Mouse (Mus musculus) lung, postnatal 0 days (tissue): ENCODE measurements around the gene Dph3. TPM values are rescaled to one million over a fixed set of nuclear protein-coding genes. Genes with fewer than 3 reads are reported as not detected.
A peak's percentile ranks its signal among the peaks of the same experiment; 100 is the strongest.
"Not testable (repeated sequence)": the region's sequence is repeated elsewhere in the genome, so short reads cannot be mapped to it uniquely, and the experiment has no call there.

ENCODE experiments used
- ATAC-seq: fragments of 200-750 bp; cut with Nextera tagmentation; 2 replicates; pipeline ENCODE4 v1.8.0; 2017; ENCODE audit warnings: moderate library complexity
- DNase-seq: peaks from one replicate; pipeline ENCODE4 v3.0.0-alpha.2; 2016; ENCODE audit warnings: low spot score
- H3K27ac ChIP-seq: fragments of 300-500 bp; sonication (generic); 2 replicates; pipeline ENCODE4 v1.5.1; 2014; ENCODE audit warnings: antibody characterized with exemption, mild to moderate bottlenecking, low read length, mixed read lengths
- H3K27me3 ChIP-seq: fragments of 300-500 bp; sonication (generic); replicated peaks from 2 replicates; pipeline ENCODE4 v1.6.1; 2014; ENCODE audit warnings: low read length, mixed read lengths; ENCODE audit not compliant: insufficient read depth
- H3K36me3 ChIP-seq: fragments of 300-500 bp; sonication (generic); 2 replicates; pipeline ENCODE4 v1.6.1; 2014; ENCODE audit warnings: low read length, mixed read lengths; ENCODE audit not compliant: insufficient read depth
- H3K4me1 ChIP-seq: fragments of 300-500 bp; sonication (generic); 2 replicates; pipeline ENCODE4 v1.6.1; 2014; ENCODE audit warnings: antibody characterized with exemption, low read depth, low read length, mixed read lengths; ENCODE audit not compliant: insufficient read depth
- H3K4me2 ChIP-seq: fragments of 300-500 bp; sonication (generic); replicated peaks from 2 replicates; pipeline ENCODE4 v1.6.1; 2014; ENCODE audit warnings: low read depth, mild to moderate bottlenecking, low read length, moderate library complexity, mixed read lengths
- H3K4me3 ChIP-seq: fragments of 300-500 bp; sonication (generic); 2 replicates; pipeline ENCODE4 v1.5.1; 2014; ENCODE audit warnings: low read depth, low read length
- H3K9ac ChIP-seq: fragments of 300-500 bp; sonication (generic); replicated peaks from 2 replicates; pipeline ENCODE4 v1.6.1; 2014; ENCODE audit warnings: low read depth, mild to moderate bottlenecking
- H3K9me3 ChIP-seq: fragments of 300-500 bp; sonication (generic); 2 replicates; pipeline ENCODE4 v1.6.1; 2016; ENCODE audit warnings: low read length, mixed read lengths
- CTCF ChIP-seq: IDR thresholded peaks from 2 replicates; pipeline ENCODE4 v1.5.1; 2016; ENCODE audit warnings: antibody characterized with exemption, mild to moderate bottlenecking
- EP300 ChIP-seq: IDR thresholded peaks from 2 replicates; pipeline ENCODE4 v1.6.1; 2016; ENCODE audit warnings: antibody characterized with exemption, mild to moderate bottlenecking, control low read depth
- WGBS: fragments of 180-500 bp; shearing (Covaris S2); extraction: QIAGEN DNeasy Blood & Tissue Kit; methylation state at CpG from one replicate; pipeline ENCODE4 v1.1.7; 2014; 5-methylcytosine and 5-hydroxymethylcytosine counted together
- polyA plus RNA-seq: library from polyadenylated mRNA; unstranded; fragments of >200 nt; fragmentation: Nextera tagmentation; extraction: Ambion mirVana; gene quantifications from 2 replicates; pipeline ENCODE4 v1.2.1, GENCODE M21; 2015

Dph3 gene
- polyA plus RNA-seq, 1 experiment from 2014 or later: 81.6 TPM

DNA sequence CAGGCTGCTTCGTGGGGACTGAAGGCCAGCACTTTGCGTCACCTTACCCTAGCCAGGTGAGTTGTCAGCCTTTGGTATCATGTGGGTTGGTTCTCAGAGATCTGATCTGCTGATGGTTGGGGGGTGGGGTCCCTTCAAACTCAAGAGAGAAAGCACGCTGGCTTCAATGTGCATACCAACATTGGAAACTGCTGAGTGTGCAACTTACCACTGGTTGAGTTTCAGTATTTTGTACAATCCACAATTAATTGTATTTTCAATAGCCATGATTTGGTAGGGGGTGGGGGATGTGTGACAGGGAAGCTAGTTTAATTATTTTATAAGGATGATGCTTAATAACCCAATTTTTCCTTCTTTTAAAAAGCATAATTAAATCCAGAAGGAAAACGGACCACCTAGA lies 6.2 kb upstream of the Dph3 start:
- WGBS: 81% methylated on average over 4 of the region's 4 CpGs
- H3K4me1 ChIP-seq: no peaks in the 10 kb centered on the region
- DNase-seq (no peak), ATAC-seq (no peak)
- no peaks in the 10 kb centered on the region for H3K9me3 ChIP-seq
- no peak overlapping the region for H3K4me3 ChIP-seq
- H3K27me3 ChIP-seq: no peaks in the 10 kb centered on the region
- H3K27ac ChIP-seq: no peak overlapping the region
- H3K9ac ChIP-seq: no peak overlapping the region
- H3K36me3 ChIP-seq: peaks cover 17% of the 10 kb centered on the region
- no peak for TF ChIP-seq CTCF
- no peak for TF ChIP-seq EP300
- no peak overlapping the region for H3K4me2 ChIP-seq

- peak; percentile 11; the same call in 1 of the 2 replicates for ATAC-seq
- Histone ChIP-seq H3K27me3 (no peaks in the 10 kb centered on the region), H3K9me3 (no peaks in the 10 kb centered on the region), H3K27ac (no peak overlapping the region), H3K4me2 (no peak overlapping the region), H3K36me3 (peaks cover 13% of the 10 kb centered on the region; the same call in 1 of the 2 replicates), H3K4me1 (0 out of 2 replicates have a peak, but pooled peaks cover 3% of the 10 kb centered on the region), H3K9ac (no peak overlapping the region), H3K4me3 (no peak overlapping the region)
- 61% methylated on average over 4 of the region's 4 CpGs for WGBS
- peak; percentile 16 for DNase-seq
- no peak for TF ChIP-seq EP300
- no peak for TF ChIP-seq CTCF
Observed at GRCm38 (mm10) chr14:32091124-32091523, 5.6 kb upstream of the Dph3 start.

GRCm38 (mm10) chr14:32087584-32088248 lies 2.2 kb upstream of the Dph3 start:
- H3K4me3 ChIP-seq, DNase-seq, H3K9me3 ChIP-seq, H3K27ac ChIP-seq, H3K27me3 ChIP-seq, H3K9ac ChIP-seq, H3K36me3 ChIP-seq, H3K4me2 ChIP-seq, H3K4me1 ChIP-seq, ATAC-seq: not testable (repeated sequence)
- 83% methylated on average over 7 of the region's 7 CpGs for WGBS

DNA sequence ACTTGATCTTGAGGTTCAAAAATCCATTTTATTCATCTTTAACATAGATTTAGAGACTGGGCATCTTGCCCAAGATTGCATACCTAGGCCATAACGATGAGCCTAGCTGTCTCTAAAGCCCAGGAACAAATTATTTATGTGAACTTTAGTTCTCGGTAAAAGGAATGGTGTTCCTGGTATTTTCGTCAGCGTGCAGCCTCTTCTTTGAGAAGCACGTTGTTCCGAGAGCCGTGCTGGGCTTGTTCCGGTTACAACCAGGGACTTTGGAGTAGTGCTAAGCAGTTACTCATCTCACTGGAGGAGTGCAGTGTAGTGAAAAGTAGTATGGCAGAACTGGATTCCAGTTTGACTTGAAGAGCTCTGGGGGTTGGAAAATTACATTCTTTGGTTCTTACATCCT lies 697 bp upstream of the Dph3 start:
- Histone ChIP-seq H3K4me2 (peak overlapping the region; percentile 70), H3K4me3 (peak overlapping the region; percentile 58), H3K27me3 (no peaks in the 10 kb centered on the region), H3K9ac (peak overlapping the region; percentile 13; the same call in 1 of the 2 replicates), H3K27ac (peak overlapping the region; percentile 83), H3K4me1 (0 out of 2 replicates have a peak, but pooled peaks cover 6% of the 10 kb centered on the region), H3K36me3 (peaks cover 11% of the 10 kb centered on the region), H3K9me3 (no peaks in the 10 kb centered on the region)
- WGBS: 9% methylated on average over 8 of the region's 8 CpGs
- peak; percentile 78; the same call in 1 of the 2 replicates for TF ChIP-seq EP300
- TF ChIP-seq CTCF: no peak
- DNase-seq (peak; percentile 71), ATAC-seq (peak; percentile 10; the same call in 1 of the 2 replicates)

GRCm38 (mm10) chr14:32084761-32085485 lies 606 bp downstream of the Dph3 start, which contains the start of gene Oxnad1:
Gene Oxnad1 (plus strand): TSS chr14:32085374.
- H3K36me3 ChIP-seq: peaks cover 16% of the 10 kb centered on the region
- peak within 1 kb of the TSS; percentile 58 for H3K4me3 ChIP-seq
- ATAC-seq (peak; percentile 93), DNase-seq (peak; percentile 95)
- WGBS: 2% methylated on average over 22 of the region's 22 CpGs
- peak within 1 kb of the TSS; percentile 41 for H3K9ac ChIP-seq
- peak within 1 kb of the TSS; percentile 83 for H3K27ac ChIP-seq
- peak within 1 kb of the TSS; percentile 70 for H3K4me2 ChIP-seq
- TF ChIP-seq CTCF (no peak), EP300 (peak; percentile 68)
- no peaks in the 10 kb centered on the region for H3K27me3 ChIP-seq
- 0 out of 2 replicates have a peak, but pooled peaks cover 6% of the 10 kb centered on the region for H3K4me1 ChIP-seq
- H3K9me3 ChIP-seq: no peaks in the 10 kb centered on the region

GRCm38 (mm10) chr14:32083466-32083865 lies 2.1 kb downstream of the Dph3 start:
- no peak overlapping the region for H3K4me3 ChIP-seq
- H3K4me2 ChIP-seq: no peak overlapping the region
- WGBS: 94% methylated on average over 2 of the region's 2 CpGs
- DNase-seq: no peak
- no peak overlapping the region for H3K9ac ChIP-seq
- H3K4me1 ChIP-seq: 0 out of 2 replicates have a peak, but pooled peaks cover 6% of the 10 kb centered on the region
- TF ChIP-seq EP300 (no peak), CTCF (no peak)
- H3K36me3 ChIP-seq: peaks cover 16% of the 10 kb centered on the region
- no peaks in the 10 kb centered on the region for H3K27me3 ChIP-seq
- no peak overlapping the region for H3K27ac ChIP-seq
- ATAC-seq: no peak
- H3K9me3 ChIP-seq: no peaks in the 10 kb centered on the region
